ENCODE assay signal across 22 mouse cellular contexts in the genomic region with DNA sequence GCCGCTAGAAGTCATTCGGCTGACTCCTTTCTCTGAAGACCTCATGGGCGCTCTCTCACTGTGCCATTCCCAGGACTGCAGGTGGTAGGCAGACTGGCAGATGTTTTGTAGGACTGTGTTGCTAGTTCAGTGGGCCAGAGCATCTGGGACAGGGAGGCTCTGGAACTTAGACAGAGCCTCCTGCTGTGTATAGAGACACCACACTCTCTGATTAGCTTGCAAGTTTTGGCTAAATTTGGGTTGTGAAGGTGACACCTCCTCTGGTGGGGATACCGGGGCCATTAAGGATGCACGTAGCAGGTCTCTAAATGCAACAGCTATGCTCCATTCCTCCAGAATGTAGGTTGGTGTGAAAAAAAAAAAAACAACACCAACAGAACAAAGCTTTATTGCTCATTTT.
DNase-seq lines count a peak whose midpoint lies in the region; ATAC-seq lines count a peak whose summit lies in the region.
"Had no signal": no experiment of that assay in that cellular context is flagged by ENCODE, and none has a peak within 500 bp of the region (broad histone marks: within the 10 kb centered on the region; RNA-seq: fewer than 3 reads in every experiment).

No protein-coding gene starts in this region.

- H3K4me1 ChIP-seq in midbrain, embryonic 11.5 days (ENCODE audit: control insufficient read depth, insufficient read depth, low read length) = 0 out of 2 replicates have a peak, but pooled peaks cover 4% of the 10 kb centered on the region
- peaks cover 16% of the 10 kb centered on the region for H3K4me1 ChIP-seq in midbrain, embryonic 13.5 days (replicated peaks)
- H3K4me1 ChIP-seq: embryonic facial prominence, embryonic 12.5 days had no signal

- H3K9me3 ChIP-seq in midbrain, embryonic 11.5 days (ENCODE audit: control insufficient read depth, low read length) = no peaks in the 10 kb centered on the region
- H3K9me3 ChIP-seq in midbrain, embryonic 13.5 days = no peaks in the 10 kb centered on the region
- H3K9me3 ChIP-seq: embryonic facial prominence, embryonic 12.5 days; forebrain, embryonic 12.5 days; heart, embryonic 13.5 days; hindbrain, embryonic 15.5 days had no signal

- peak; percentile 77 for ATAC-seq in frontal cortex, adult (ENCODE audit: low TSS enrichment)
- ATAC-seq in midbrain, embryonic 11.5 days (ENCODE audit: low FRiP score) = no peak
- ATAC-seq in midbrain, embryonic 13.5 days = no peak
- ATAC-seq: CD4-positive, CD25-positive, alpha-beta regulatory T cell, adult 4 months; forebrain, embryonic 16.5 days had no signal

- H3K4me3 ChIP-seq in midbrain, embryonic 11.5 days (ENCODE audit: low read depth, low read length) = no peak overlapping the region
- H3K4me3 ChIP-seq in midbrain, embryonic 13.5 days (replicated peaks) = no peak overlapping the region
- H3K4me3 ChIP-seq: embryonic facial prominence, embryonic 12.5 days; forebrain, embryonic 12.5 days; heart, embryonic 13.5 days; hindbrain, embryonic 15.5 days had no signal

- no peaks in the 10 kb centered on the region for H3K36me3 ChIP-seq in midbrain, embryonic 11.5 days (ENCODE audit: control insufficient read depth, insufficient read depth, low read length)
- H3K36me3 ChIP-seq in midbrain, embryonic 13.5 days = no peaks in the 10 kb centered on the region
- H3K36me3 ChIP-seq: embryonic facial prominence, embryonic 12.5 days; forebrain, embryonic 12.5 days; G1E; heart, embryonic 13.5 days; hindbrain, embryonic 15.5 days had no signal

- no peaks in the 10 kb centered on the region for H3K27me3 ChIP-seq in midbrain, embryonic 11.5 days (ENCODE audit: control insufficient read depth, insufficient read depth, low read length)
- no peaks in the 10 kb centered on the region for H3K27me3 ChIP-seq in midbrain, embryonic 13.5 days
- H3K27me3 ChIP-seq: embryonic facial prominence, embryonic 12.5 days; forebrain, embryonic 12.5 days; heart, embryonic 13.5 days; hindbrain, embryonic 15.5 days had no signal

- H3K4me2 ChIP-seq in midbrain, embryonic 11.5 days = no peak overlapping the region
- H3K4me2 ChIP-seq in midbrain, embryonic 13.5 days (replicated peaks) = no peak overlapping the region
- H3K4me2 ChIP-seq: embryonic facial prominence, embryonic 12.5 days; forebrain, embryonic 12.5 days; heart, embryonic 13.5 days; hindbrain, embryonic 15.5 days had no signal

- DNase-seq in frontal cortex, postnatal 10 days (ENCODE audit: low spot score in 2 of 2) = no peak
- DNase-seq in layer of hippocampus, adult 9-11 months = peak; percentile 31
- no peak for DNase-seq in layer of hippocampus, adult 9-10 months (ENCODE audit: low spot score)
- DNase-seq in midbrain, embryonic 11.5 days (ENCODE audit: low spot score, missing footprints) = peak; percentile 39
- peak; percentile 82 for DNase-seq in brain, adult 2 months (ENCODE audit: low read depth, low spot score)
- no peak for DNase-seq in thymus, postnatal 36 days
- DNase-seq: adrenal gland, postnatal 10 days; B cell, adult 2 months; cerebellum, adult 11-12 months; cerebellum, adult 9-10 months; cerebellum, postnatal 25 days; gastrocnemius, postnatal 14 days; heart, postnatal 36 days had no signal

- 92% methylated on average over 5 of the region's 5 CpGs for WGBS in midbrain, embryonic 11.5 days
- 89% methylated on average over 5 of the region's 5 CpGs for WGBS in midbrain, embryonic 13.5 days

- H3K27ac ChIP-seq in midbrain, embryonic 11.5 days (ENCODE audit: low read depth, low read length) = no peak overlapping the region
- no peak overlapping the region for H3K27ac ChIP-seq in midbrain, embryonic 13.5 days
- H3K27ac ChIP-seq: embryonic facial prominence, embryonic 12.5 days; forebrain, embryonic 12.5 days; heart, embryonic 13.5 days; hindbrain, embryonic 15.5 days had no signal

- no peak overlapping the region for H3K9ac ChIP-seq in midbrain, embryonic 11.5 days (ENCODE audit: low read length)
- H3K9ac ChIP-seq in midbrain, embryonic 13.5 days (replicated peaks) = no peak overlapping the region
- H3K9ac ChIP-seq: embryonic facial prominence, embryonic 12.5 days; forebrain, embryonic 12.5 days; heart, embryonic 13.5 days; hindbrain, embryonic 15.5 days had no signal

Comparison
In these comparisons a context has a peak if more than half of its experiments do, and no peak if none do; other contexts are left out.
1. DNase-seq: peak in layer of hippocampus, adult 9-11 months (single experiment), midbrain, embryonic 11.5 days (single experiment) and brain, adult 2 months (single experiment); none in frontal cortex, postnatal 10 days (0 of 2), layer of hippocampus, adult 9-10 months (single experiment) and thymus, postnatal 36 days (0 of 2).